Mouse (Mus musculus) midbrain, postnatal 0 days (tissue): ENCODE measurements at regions not wholly inside any gene's neighbourhood (a gene's known extent, or its start where the extent isn't known, plus 50 kb on each side); places are given as distances from the start of the nearest gene placed in this dataset.

Experiments used
- ATAC-seq: fragments of 200-750 bp; cut with Nextera tagmentation; 2 replicates; pipeline ENCODE4 v1.8.0; 2017; ENCODE audit warnings: moderate number of reproducible peaks, mild to moderate bottlenecking, moderate TSS enrichment, moderate library complexity; ENCODE audit not compliant: low FRiP score
- DNase-seq: peaks from one replicate; pipeline ENCODE4 v3.0.0-alpha.2; 2015; ENCODE audit warnings: low spot score
- H3K27ac ChIP-seq: fragments of 300-500 bp; sonication (generic); 2 replicates; pipeline ENCODE4 v1.5.1; 2014; ENCODE audit warnings: low read depth, mild to moderate bottlenecking, low read length, mixed read lengths
- H3K27me3 ChIP-seq: fragments of 300-500 bp; sonication (generic); 2 replicates; pipeline ENCODE4 v1.6.1; 2014; ENCODE audit warnings: low read length, control low read depth, mixed read lengths; ENCODE audit not compliant: insufficient read depth
- H3K36me3 ChIP-seq: fragments of 300-500 bp; sonication (generic); 2 replicates; pipeline ENCODE4 v1.6.1; 2014; ENCODE audit warnings: low read length, control low read depth, mixed read lengths; ENCODE audit not compliant: insufficient read depth
- H3K4me1 ChIP-seq: fragments of 300-500 bp; sonication (generic); 2 replicates; pipeline ENCODE4 v1.6.1; 2014; ENCODE audit warnings: mild to moderate bottlenecking, control low read depth, antibody characterized with exemption, low read length, mixed read lengths; ENCODE audit not compliant: insufficient read depth
- H3K4me2 ChIP-seq: fragments of 300-500 bp; sonication (generic); 2 replicates; pipeline ENCODE4 v1.6.1; 2014; ENCODE audit warnings: low read depth, mild to moderate bottlenecking, low read length, mixed read lengths; ENCODE audit not compliant: poor library complexity, severe bottlenecking
- H3K4me3 ChIP-seq: fragments of 300-500 bp; sonication (generic); 2 replicates; pipeline ENCODE4 v1.5.1; 2014; ENCODE audit warnings: low read depth, mild to moderate bottlenecking, low read length, moderate library complexity
- H3K9ac ChIP-seq: fragments of 300-500 bp; sonication (generic); replicated peaks from 2 replicates; pipeline ENCODE4 v1.6.1; 2014; ENCODE audit warnings: mild to moderate bottlenecking, low read length, moderate library complexity, mixed read lengths; ENCODE audit not compliant: poor library complexity, severe bottlenecking
- H3K9me3 ChIP-seq: fragments of 300-500 bp; sonication (generic); 2 replicates; pipeline ENCODE4 v1.6.1; 2016; ENCODE audit warnings: low read length, control low read depth
- CTCF ChIP-seq: IDR thresholded peaks from 2 replicates; pipeline ENCODE4 v1.5.1; 2016; ENCODE audit warnings: antibody characterized with exemption, mild to moderate bottlenecking
- WGBS: fragments of 180-500 bp; shearing (Covaris S2); extraction: QIAGEN DNeasy Blood & Tissue Kit; methylation state at CpG from one replicate; pipeline ENCODE4 v1.1.7; 2014; 5-methylcytosine and 5-hydroxymethylcytosine counted together

DNA sequence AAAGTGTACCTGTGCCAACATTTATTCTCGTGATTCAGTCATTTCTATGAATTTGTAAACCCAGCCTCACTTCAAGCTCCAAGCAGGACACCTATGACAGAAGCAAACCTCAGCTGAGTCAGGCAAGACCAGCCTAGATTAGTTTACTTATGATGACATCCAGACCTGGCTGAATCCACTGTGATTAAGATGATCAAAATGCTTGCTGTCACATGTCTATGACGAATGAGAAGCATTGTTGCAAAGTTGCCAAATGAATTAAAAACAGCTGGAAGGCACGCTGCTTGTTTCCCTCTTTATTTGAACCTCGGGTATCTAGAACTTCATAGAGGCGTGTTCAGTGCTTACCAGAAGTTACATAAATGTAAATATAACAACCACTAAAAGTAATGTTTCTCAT lies 95.9 kb upstream of the Itga4 start:
- 77% methylated on average over 5 of the region's 5 CpGs for WGBS
- no peak for TF ChIP-seq CTCF
- Histone ChIP-seq H3K36me3 (no peaks in the 10 kb centered on the region), H3K4me2 (no peak overlapping the region), H3K9me3 (no peaks in the 10 kb centered on the region), H3K9ac (no peak overlapping the region), H3K27ac (no peak overlapping the region), H3K4me1 (no peaks in the 10 kb centered on the region), H3K4me3 (no peak overlapping the region), H3K27me3 (no peaks in the 10 kb centered on the region)
- DNase-seq (no peak), ATAC-seq (no peak)

DNA sequence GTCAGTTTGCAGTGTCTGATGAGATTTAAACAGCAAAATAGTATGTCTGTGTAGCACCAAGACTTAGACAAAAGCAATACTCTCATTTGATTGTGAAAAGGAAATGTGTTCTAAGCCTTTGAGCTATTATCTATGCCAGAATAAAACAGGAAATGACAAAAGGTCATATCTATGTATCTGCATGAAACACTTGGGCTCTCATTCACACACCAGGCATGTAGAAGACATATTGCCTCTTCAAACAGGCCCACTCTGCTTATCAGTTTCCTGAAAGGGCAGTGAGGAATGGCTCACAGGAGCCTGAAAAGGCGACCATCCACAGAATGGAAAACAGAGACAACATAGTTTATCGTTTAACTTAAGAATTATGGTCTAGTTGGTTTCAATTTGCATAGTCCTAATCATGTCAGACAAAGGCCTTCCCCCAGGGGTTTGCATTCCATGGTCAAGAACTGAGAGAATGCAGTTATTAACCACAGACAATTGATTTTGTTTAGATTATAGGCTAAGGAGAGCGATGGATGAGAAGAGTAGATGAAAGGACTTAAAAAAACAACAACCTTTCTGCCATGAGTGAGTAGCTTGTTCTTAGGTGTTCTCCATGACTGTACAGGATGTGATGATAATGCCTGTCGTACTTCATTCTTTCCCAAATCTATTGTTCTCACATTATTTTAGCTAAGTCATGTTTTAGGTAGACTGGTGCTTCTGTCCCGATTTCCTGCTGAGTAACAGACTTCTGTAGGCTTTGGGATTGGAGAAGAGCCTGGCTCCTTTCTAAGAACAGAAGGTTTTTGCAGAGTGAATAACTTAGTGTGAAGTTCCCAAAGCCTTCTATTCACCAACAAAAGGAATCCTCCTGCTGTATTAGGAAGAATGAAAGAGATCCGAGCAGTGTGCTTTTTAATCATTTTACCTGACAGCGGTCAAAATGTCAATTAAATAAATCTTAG lies 82.0 kb upstream of the Itga4 start:
- no peaks in the 10 kb centered on the region for H3K9me3 ChIP-seq
- DNase-seq (no peak), ATAC-seq (no peak)
- no peaks in the 10 kb centered on the region for H3K36me3 ChIP-seq
- H3K27me3 ChIP-seq: no peaks in the 10 kb centered on the region
- no peak overlapping the region for H3K27ac ChIP-seq
- no peak overlapping the region for H3K4me3 ChIP-seq
- WGBS: 55% methylated on average over 7 of the region's 7 CpGs
- H3K9ac ChIP-seq: no peak overlapping the region
- H3K4me2 ChIP-seq: no peak overlapping the region
- no peak for TF ChIP-seq CTCF
- H3K4me1 ChIP-seq: no peaks in the 10 kb centered on the region

DNA sequence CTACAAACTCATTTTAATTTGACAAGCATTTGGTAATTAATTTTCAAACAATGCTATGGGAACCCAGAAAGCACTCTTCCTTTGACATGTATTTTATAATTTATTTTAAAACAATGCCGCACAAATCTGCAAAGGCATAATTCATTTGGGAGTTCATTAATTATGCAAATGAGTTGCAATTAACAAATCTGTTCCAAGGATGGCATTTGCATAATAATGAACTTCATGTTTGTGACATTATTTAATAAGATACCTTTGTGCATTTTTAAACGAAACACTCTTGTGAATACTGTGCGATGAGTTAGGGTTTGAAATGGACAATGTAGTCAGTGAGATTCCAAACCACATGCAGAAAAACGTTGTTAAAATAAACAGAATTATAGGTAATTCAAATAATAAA lies 80.9 kb upstream of the Itga4 start:
- Histone ChIP-seq H3K36me3 (no peaks in the 10 kb centered on the region), H3K9me3 (no peaks in the 10 kb centered on the region), H3K9ac (no peak overlapping the region), H3K27ac (no peak overlapping the region), H3K4me2 (no peak overlapping the region), H3K27me3 (no peaks in the 10 kb centered on the region), H3K4me3 (no peak overlapping the region), H3K4me1 (no peaks in the 10 kb centered on the region)
- DNase-seq (no peak), ATAC-seq (no peak)
- TF ChIP-seq CTCF: no peak
- 78% methylated on average over 4 of the region's 4 CpGs for WGBS

GRCm38 (mm10) chr2:79180782-79181181 lies 74.4 kb upstream of the Itga4 start:
- Histone ChIP-seq H3K4me2 (no peak overlapping the region), H3K36me3 (no peaks in the 10 kb centered on the region), H3K9ac (no peak overlapping the region), H3K27me3 (no peaks in the 10 kb centered on the region), H3K4me3 (no peak overlapping the region), H3K9me3 (no peaks in the 10 kb centered on the region), H3K4me1 (no peaks in the 10 kb centered on the region), H3K27ac (no peak overlapping the region)
- no peak for TF ChIP-seq CTCF
- ATAC-seq (no peak), DNase-seq (no peak)
- WGBS: 70% methylated on average over 7 of the region's 7 CpGs

- Histone ChIP-seq H3K27me3 (no peaks in the 10 kb centered on the region), H3K27ac (no peak overlapping the region), H3K9ac (no peak overlapping the region), H3K9me3 (no peaks in the 10 kb centered on the region), H3K4me2 (no peak overlapping the region), H3K4me1 (no peaks in the 10 kb centered on the region), H3K36me3 (no peaks in the 10 kb centered on the region), H3K4me3 (no peak overlapping the region)
- ATAC-seq: no peak
- TF ChIP-seq CTCF: no peak
- DNase-seq: no peak
- 81% methylated on average over 7 of the region's 7 CpGs for WGBS
Observed at GRCm38 (mm10) chr2:79183034-79183630, 72.1 kb upstream of the Itga4 start.
